Mouse (Mus musculus) erythroblast, embryonic 14.5 days (primary cell): Measurements from ENCODE around the gene Clip2.

Experiments used
- GATA1 ChIP-seq: IDR thresholded peaks from 2 replicates; pipeline ENCODE4 v1.6.1; 2012; ENCODE audit warnings: low read length, inconsistent platforms, mixed read lengths
- TAL1 ChIP-seq: IDR thresholded peaks from 3 replicates; pipeline ENCODE4 v1.6.1; 2012; ENCODE audit warnings: low read length, inconsistent platforms, mixed read lengths

DNA sequence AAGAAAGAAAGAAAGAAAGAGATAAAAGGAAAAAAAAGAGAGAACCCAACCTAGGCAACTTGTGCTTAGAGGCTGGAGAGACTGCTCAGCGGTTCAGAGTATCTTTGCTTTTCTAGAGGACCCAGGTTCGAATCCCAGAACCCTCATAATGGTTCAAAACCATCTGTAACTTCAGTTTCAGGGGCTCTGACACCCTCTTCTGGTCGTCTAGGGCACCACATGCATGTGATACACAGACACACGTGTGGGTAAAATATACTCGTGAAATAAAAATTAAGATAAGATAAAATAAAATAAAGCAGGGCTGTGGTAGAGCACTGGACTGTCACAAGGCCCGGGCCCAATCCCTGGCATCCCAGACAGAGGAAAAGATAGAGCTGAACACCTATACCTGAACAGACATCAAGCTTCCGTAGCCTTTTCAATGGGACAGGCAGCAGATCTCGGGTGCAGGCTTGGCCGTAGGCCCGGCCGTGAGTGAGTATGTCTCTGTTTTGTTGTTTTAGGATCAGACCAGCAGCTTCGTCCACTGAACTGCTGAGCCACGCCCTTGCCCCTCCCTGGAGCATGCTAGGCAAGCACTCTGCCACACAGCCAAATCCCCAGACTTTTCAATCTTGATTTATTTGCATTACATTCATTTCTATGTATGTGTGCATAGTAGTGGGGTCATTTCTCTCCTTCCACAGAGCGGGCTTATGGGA is 24.4 kb upstream of the Clip2 start:
- TF ChIP-seq TAL1 (no peak), GATA1 (no peak)
